Mouse (Mus musculus) layer of hippocampus, adult 9-11 months (tissue): ENCODE results near the gene Lrrc39.
A peak's percentile ranks its signal among the peaks of the same experiment; 100 is the strongest.
"Not testable (repeated sequence)": the region's sequence is repeated elsewhere in the genome, so short reads cannot be mapped to it uniquely, and the experiment has no call there.

Source experiments
- DNase-seq: peaks from one replicate; pipeline ENCODE4 v3.0.0; 2022

The Lrrc39 gene

DNA sequence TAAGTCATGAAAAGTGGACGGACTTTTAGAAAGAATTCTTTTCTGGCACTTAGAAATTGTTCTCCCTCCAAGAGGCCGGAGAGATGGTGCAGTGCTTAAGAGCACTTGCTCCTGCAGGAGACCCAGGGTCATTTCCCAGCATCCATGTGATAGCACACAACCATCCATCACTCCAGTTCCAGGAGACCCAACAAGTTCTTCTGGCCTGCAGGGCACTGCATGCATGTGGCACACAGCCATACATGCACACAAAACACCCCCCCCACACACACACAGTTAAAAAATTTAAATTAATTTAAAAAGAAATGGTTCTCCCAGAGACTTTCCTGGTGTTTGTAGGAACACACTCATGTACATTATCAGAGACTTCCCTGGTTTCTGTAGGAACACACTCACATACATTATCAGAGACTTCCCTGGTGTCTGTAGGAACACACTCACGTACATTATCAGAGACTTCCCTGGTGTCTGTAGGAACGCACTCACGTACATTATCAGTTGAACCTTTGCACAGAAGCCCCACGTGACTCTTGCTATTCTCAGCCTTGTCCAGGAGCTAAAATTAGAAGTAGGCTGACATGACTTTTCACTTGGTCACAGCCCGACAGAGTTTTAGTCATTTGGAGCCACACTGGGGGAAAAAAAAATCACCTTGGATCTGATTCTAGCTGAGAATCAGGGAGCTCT, at the start of gene Lrrc39:
Lrrc39 (plus strand) TSS at position 566 of the 687 bp plus-strand sequence.
- no peak for DNase-seq

DNA sequence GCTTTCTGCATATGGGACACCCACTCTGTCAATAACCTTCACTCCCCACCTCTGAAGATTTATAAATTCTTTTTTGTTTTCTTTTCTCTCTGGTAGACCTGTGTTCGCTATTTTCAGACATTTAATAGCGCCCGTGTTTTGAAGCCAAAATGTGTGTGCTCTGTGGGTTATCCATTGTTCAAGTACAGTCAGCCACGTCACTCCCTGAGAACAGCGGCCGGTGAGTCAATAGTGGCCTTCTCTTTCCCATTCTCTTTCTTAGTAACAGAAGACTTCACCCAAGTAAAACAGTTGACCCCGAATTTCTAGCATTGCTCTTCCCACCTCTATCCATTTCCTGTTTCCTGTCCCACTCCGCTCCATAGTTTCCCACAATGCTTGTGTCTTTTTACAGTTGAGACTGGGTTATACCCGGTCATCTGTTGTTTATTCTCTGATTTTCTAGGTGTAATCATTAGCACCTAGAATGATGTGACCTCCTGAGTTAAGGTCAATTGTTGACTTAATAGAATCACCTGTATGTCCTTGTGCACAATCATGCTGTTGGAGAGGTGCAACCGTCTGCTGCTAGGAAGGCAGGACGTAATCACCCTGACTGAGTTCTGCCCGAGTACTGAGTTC, 42.5 kb upstream of the Lrrc39 start:
- DNase-seq: no peak

DNA sequence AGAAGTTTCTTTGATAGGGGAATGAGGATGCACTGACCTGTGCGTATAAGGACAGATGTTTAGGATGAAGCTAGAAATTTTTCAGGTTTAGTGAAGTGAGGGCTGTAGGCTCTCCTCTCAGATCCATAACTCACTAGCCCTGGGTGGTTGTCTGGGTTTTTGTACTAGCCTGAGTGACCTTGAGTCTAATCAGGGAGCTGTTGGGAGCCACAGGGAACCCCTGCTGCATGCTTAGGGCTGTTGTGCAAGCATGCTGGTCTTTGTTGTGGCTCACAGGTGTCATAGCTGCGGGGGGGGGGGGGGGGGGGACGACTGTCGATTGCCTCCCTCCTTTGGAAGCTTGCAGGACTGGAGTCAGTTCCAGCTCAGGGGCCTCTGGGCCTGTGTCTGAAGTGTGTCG, 33.0 kb upstream of the Lrrc39 start:
- no peak for DNase-seq

DNA sequence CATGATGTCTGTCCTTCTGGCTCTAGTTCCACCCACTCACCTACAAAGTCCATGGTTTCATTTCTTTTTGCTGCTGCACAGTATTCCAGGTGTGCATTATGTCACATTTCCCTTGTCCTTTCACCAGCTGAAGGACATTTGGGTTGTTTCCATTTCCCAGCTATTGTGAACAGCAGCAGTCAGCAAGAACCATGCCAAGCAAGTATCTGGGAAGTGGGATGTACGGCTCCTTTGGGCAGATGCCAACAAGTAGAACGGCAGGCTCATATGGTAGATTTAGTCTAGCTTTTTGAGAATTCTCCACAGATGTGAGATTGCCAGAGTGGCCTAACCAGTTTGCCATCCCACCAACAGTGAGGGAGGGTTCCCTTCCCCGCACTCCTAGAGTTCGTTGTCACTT, 31.9 kb upstream of the Lrrc39 start:
- peak; percentile 47 for DNase-seq

DNA sequence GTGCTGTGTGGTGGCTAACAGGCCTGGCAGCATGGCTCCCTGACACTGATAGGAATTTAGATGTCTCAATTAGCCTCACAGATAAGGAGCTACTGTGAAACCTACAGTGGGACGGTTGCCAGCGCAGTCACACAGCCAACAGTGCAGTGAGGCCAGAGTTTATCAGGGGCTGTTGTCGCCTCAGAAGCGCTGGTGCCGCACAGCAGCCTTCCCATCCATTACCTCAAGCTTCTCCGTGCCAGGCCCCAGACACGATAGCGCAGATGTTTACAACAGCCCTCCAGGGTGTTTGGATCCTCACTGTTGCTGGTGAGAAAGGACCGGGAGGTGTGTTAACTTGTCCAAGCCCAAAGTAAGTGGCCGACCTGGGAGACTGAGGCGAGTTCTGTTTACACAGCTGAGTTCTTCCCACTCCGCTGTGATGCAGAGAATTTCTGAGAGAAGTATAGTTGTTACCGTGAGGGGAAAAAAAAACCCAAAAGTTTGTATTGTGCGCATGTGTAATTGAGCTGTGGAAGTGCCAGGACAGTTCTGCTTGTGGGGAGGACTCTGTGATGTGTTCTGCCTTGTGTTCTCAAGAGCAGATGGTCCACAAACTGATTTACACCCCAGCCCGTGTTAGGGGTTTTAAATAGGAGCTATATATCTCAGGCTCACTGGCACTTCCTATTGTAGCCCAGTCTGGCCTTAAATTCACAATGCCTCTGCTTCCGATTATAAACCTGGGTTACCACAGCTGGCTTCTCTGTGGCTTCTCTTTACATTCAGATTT, 26.2 kb upstream of the Lrrc39 start:
- peak; percentile 68 for DNase-seq

DNA sequence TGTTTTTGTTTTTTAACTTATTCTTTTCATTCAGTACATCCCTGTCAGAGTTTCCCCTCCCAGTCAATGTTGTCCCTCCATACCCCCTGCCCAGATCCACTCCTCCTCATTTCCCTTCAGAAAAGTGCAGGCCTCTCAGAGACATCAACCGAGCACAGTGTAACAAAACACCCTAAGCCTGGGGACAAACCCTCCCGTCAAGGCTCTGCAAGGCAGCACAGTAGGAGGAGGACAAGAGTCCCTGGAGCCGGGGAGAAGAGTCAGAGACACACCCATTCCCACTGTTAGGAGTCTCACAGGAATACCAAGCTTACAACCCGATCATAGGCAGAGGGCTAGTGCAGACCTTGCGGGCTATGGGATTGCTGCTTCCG, 25.6 kb upstream of the Lrrc39 start:
- DNase-seq: no peak

DNA sequence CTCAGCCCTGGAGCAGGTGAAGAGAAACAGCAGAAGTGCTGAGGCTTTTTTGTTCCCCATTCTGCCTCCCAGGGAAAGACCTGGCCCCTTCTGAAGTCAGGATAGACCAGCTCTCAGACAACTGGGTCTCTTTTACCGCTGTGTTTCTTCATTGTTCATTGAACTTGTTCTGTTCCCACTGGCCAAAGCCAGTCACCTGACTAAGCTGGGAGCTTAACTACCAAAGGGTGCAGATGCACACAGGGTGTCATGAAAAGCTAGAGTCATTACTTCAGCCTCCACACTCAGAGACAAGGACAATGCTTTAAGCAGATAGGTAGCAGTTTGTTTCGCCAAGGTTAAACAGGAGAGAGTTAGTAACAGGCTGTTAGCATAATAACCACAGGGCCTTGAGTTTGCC, 20.7 kb upstream of the Lrrc39 start:
- no peak for DNase-seq

DNA sequence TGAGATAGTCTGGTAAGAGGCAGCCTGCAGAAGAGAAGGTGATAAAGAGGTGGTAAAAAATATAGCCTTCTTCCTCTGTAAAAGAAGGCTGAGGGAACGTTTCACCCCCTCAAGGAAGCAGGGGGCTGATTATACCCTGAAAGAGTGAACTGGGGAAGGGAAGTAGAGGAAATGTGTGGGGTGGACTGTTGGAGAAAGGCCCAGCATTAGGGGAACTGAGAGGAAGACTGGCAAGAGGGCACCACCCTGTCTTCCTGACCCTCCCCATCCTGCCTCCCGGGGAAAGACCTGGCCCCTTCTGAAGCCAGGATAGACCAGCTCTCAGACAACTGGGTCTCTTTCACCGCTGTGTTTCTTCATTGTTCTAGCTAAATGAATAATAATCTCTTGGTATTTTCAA, 20.2 kb upstream of the Lrrc39 start:
- no peak for DNase-seq

DNA sequence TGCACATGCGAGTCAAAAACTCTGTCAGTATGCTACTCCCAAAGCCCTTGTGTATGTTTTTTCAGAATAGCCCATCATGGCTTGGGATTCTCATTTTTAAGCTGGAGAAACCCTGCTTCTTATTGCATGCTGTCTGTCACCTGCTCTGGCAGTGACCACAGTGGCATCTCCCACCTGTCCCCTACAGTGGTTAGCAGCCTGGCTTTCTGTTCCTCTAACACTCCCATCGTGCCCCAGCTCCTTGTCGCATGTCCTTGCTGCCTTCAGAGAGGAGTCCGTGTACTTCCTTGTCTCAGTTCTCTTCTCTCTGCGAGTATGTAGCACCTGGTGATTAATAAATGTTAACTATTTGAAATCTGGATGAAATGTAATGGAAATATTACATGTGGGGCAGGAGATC, 15.3 kb upstream of the Lrrc39 start:
- no peak for DNase-seq

DNA sequence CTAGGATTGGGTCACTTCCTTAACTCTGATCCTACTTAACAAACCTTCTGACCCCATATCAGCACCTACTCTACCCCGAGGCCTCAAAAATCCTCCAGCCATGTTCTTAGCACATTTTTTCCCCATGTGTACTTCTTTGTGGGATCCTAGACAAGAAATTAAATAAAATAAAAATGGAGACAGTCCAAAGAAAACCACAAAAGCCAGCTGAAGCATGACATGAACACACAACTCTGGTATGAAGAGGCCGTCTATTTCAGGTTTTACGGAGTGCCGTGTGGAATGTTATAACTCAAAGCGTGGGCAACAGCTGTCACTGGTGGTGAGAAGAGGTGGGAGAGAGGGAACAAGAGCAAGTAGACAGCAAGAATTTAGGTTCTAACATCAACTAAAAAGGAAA, 11.4 kb upstream of the Lrrc39 start:
- no peak for DNase-seq

DNA sequence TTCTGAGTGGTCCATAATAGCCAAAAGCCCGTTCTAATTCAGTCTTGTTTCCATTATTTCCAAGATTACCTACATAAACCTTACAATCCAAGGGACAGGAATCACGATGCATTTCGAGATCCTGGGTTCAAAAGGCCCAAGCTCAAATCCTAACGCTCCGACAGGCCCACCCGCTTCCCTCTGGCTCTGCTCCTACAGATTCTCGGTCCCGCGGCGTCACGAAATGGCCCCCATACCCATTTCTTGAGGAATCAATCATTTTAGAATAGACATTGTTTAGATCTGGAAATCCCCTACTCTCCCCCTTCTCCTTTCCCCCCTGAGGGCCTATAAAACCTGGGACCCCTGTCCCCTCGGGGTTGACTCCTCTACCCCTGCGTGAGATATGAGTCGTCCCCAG, 1.5 kb upstream of the Lrrc39 start:
- not testable (repeated sequence) for DNase-seq

DNA sequence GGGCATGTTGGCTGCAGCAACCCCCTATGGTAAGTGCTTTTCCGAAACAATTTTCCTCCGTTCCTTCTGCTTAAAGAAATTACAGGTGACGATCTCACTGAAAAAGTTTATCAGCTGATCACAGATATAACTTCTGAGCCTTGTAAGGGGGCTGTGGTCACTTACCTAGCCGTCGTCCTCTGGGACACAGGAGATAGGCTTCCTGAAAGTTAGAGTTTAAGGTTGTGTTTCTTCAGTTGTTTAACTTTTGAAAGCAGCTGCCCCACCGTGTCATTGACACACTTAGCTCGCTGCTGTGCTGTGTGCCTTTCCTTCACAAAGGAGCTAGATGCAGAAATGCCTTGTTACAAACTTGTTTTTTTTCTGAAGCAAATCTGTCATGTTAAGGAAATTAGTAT, 321 bp downstream of the Lrrc39 start:
- DNase-seq: no peak

DNA sequence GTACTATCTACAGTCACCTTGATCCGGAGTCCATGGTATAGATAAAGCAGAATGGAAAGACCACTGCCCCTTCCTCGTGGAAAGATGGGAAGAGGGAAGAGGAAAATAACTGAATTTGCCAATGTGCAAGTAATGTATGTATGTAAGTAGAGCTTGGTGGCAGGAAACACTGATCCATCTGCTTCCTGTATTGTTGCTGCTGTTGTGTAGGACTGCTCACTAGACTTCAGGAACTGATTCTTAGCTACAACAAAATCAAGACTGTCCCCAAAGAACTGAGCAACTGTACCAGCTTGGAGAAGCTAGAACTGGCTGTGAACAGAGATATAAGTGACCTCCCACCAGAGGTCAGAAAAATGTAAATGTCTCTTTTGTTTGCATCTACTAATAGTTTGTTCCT, 7.9 kb downstream of the Lrrc39 start:
- DNase-seq: no peak

DNA sequence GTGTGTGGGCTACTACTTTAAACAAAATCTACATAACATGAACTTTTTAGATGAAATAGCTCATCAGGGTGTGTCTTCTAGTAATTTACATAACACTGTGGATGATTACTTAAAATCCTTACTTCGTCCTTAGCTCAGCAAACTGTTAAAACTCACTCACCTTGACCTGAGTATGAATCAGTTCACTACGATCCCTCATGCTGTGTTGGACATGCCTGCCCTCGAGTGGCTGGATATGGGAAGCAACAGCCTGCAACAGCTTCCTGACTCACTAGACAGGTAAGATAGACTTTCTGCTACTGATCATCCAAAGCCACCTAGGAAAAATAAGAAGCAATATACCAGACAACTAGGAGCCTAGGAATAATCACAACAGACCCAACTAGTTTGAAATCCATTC, 14.5 kb downstream of the Lrrc39 start:
- DNase-seq: no peak

DNA sequence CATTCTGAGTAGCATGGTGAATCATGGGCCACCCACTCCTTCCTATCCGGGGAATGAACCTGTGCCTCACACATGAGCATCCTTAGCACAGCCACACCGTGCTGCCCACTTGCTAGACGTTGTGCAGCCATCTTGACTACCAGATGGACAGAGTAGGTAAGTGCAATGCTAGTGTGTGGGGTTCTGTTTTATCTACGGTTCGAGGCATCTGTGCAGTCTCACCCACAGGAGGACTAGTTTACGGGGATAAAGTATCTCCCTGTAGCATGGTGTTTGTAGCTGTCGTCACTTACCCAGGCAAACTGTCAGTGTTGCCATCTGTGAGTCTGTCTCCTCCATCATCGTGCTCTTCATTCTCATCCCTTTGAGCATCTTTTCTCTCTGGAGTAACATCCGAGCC, 19.4 kb downstream of the Lrrc39 start:
- DNase-seq: peak; percentile 30

DNA sequence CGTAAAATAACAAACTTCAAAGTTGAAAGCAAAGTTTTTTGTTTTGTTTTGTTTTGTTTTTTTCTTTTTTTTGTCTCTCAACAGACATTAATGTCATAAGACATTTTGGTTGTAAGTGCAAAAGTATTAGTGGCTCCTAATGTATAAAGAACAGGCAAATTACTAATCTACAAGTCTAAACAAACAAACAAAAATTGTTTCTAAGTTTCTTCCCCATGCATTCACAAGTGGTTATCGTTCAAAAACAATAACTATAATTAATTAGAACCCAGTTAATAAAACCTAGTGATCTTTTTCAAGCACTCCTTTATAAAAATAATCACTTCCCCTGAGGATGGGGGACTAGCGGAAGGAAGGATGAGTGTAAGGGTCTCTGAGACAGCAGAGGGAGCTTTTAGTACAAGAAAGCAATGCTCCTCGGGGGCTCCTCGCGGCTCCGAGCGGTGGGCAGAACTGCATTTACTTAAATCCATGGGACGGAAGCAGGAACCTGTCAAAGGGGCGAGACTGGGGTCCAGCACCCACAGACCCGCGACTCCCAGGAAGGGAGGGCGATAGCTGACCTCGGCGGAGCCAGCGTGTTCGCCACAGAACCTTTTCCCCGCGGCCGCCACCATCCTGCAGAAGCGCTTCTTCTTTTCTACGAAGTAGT, 31.4 kb downstream of the Lrrc39 start:
- DNase-seq: peak; percentile 25

DNA sequence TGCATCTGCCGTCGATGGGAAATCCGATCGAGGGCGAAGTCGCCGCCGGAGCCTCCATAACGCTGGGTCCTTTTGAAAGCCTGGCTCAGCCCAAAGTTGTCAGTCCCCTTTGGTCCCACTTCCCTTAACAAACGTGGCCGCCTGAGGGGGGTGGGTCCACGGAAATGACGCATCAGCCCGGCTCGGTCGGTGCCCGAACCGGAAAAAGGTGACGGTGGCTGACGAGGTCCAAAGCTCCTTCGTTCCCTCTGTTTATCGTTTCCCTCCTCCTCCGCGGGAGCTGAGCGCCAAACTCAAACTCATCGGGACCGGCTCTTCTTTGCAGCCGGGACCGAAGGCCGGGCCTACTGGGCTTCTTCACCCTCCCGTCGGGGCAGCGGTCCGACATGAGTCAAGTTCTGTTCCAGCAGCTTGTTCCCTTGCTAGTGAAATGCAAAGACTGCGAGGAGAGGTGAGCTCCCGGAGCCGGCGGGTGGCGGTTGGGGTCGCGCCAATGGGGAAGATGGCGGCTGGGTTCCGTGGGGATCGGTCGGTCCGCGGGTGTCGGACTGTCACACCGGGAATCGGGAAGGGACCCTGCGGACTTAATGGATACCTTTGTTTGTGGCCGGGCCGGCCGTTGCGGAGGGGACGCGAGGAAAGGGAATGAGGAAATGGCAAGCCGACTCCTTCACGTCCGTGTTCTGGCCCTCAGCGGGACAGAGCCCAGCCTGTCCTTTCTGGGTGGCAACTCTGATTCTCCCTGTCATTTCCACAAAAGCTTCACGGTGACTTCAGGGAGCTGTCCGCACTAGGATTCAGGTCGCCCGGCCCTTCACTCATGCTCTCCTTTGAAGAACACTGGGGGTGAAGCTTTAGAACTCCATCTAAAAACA, 32.2 kb downstream of the Lrrc39 start, which contains the start of gene Sass6:
Sass6 (plus strand) TSS at position 255 of the 875 bp plus-strand sequence.
- peak; percentile 95 for DNase-seq

DNA sequence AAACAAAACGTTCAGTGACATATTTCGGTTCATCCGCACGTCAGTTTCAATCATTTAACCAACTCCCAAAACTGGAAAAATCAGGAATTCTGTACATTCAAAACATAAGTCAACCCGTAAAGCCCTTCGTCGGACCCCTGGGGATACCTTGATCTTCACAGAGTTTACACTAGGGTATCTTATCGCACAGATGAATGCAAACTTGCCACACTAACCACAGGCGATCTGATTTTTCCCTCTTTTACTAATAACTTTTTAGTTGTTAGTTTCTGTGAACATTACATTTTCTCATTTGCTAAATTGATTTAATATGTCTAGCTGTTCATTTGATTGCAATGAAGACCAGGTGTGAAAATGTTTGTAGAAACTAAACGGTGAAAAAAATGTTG, 32.8 kb downstream of the Lrrc39 start:
- DNase-seq: no peak

DNA sequence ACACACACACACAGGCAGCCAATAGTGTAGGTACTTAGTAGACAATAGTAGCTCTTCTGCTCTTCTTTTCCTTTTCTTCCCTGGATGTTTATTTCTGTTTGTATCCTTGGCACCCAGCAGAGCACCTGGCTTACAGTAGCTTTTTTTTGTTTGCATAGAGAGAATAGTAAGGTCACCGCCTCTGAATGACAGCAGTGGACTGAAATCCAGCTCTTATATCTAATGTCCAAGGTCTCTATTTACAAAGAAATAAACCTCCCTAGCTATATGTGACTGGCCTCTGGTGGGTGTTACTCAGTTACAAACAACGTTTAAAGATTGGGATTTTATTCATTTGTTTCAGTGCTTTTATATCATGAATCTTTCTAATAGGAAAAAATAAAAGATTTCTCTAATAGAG, 36.9 kb downstream of the Lrrc39 start:
- DNase-seq: no peak

DNA sequence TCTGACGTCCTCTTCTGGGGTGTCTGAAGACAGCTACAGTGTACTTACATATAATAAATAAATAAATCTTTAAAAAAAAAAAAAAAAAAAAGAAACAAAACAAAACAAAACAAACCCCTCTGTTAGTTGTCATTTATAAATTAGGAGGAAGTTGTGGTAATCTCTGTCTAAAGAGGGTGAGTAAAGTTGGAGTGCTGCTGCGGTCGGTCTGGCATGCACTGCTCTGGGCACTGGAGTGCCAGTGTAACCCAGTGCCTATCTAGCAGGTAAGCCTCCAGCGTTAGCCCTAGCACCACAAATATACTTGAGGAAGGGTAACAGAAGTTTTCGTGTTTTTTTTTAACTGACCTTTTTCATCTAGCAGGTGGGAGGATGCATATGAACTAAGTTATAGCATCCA, 38.2 kb downstream of the Lrrc39 start:
- no peak for DNase-seq

DNA sequence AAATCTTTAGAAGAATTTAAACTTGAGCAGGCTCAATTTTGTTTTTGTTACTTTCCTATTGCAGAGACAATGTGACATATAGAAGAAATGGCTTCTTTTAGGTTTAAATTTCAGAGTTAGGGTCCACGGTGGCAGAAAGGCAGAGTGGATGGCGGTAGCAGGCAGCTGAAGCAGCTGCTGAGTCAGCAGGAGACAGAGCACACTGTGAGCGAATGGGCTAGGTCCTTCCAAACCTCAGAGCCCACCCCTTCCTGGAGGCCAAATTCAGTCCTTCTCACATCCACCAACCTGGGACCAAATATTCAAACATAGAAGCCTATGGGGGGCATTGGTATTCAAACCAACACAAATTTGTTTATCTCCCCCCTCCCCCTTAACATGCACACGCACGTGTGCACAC, 39.0 kb downstream of the Lrrc39 start:
- DNase-seq: no peak

DNA sequence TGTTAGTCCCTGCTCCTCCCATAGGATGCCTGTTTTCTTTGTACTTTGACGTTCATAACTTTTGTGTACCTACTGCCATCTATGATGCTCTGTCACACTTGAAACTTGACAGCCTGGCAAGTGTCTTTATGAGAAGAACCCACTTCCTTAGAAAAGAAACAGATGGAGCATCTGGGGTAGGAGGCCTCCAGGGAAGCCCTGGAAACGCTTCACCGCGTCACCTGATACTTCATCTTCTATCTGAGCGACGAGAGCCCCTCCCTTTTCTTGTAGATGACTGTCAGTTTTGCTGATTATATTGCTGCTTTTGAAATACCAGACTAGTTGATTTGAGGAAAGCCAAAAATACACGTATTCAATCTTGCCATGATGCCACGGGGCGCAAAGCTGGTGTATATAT, 41.8 kb downstream of the Lrrc39 start:
- no peak for DNase-seq
